Mouse (Mus musculus) CD8-positive naive resting alpha-beta T cell, adult 57 days (primary cell): ENCODE data around the gene Limd1. TPM values are rescaled to one million over a fixed set of nuclear protein-coding genes. Genes with fewer than 3 reads are reported as not detected.

Experiments used
- total RNA-seq: library from RNA; stranded (reverse); gene quantifications from one replicate; pipeline ENCODE4 v1.2.4, GENCODE M21; 2023

The Limd1 gene
- total RNA-seq = 113 TPM

GRCm38 (mm10) chr9:123478586-123479195, at the start of gene Limd1:
Gene Limd1 (plus strand): TSS chr9:123478706.

GRCm38 (mm10) chr9:123529392-123530157, 51.1 kb downstream of the Limd1 start, which contains the start of gene Sacm1l:
Gene Sacm1l (plus strand): TSS chr9:123529759.

Other genes with a start within 250 kb of the Limd1 start
- gene Tmem158, start 217.9 kb upstream of the Limd1 start, total RNA-seq = 0.70 TPM
- gene Lars2, start 111.8 kb upstream of the Limd1 start, total RNA-seq = 395 TPM
- 21.4 TPM for gene Sacm1l, start 51.1 kb downstream of the Limd1 start, total RNA-seq
- gene Slc6a20b, start 153.9 kb downstream of the Limd1 start, total RNA-seq = not detected
- gene Ccr9, start 199.7 kb downstream of the Limd1 start, total RNA-seq = 184 TPM
- gene Slc6a20a, start 200.2 kb downstream of the Limd1 start, total RNA-seq = 0.77 TPM
- gene Lztfl1, start 239.0 kb downstream of the Limd1 start, total RNA-seq = 170 TPM